Mouse (Mus musculus): ENCODE measurements around the gene Cd151.

DNA sequence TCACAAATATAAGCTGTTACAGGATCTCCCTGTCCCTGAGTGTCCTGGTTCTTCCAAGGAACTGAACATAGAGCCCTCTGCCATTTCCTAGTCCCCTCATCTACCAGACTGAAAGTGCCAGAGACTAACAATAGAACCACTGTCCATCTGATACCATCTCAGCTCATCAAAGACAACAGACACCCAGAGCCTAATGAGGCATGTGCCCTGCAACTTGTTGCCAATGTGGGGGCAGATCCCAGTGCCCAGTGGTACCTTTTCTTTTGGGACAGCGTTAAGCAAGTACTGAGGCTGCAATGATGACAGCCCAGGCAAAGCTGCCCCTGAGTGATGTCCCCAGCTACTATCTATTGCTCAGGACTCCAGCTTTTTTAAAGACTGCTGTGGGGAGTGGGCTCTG, 19.0 kb downstream of the Cd151 start:
- TF ChIP-seq POLR2A (IDR thresholded peaks at IDR 0.05; ENCODE audit: low read depth, low read length) = no peak
- no peak for TF ChIP-seq CTCF (IDR thresholded peaks at IDR 0.05; ENCODE audit: borderline replicate concordance, insufficient read depth, low read length)
